Mouse (Mus musculus) heart, postnatal 0 days (tissue): ENCODE measurements around the gene Hdac5.

ENCODE experiments used
- CTCF ChIP-seq: IDR thresholded peaks from 2 replicates; pipeline ENCODE4 v1.5.1; 2016; ENCODE audit warnings: antibody characterized with exemption, control low read depth, low read depth
- EP300 ChIP-seq: IDR thresholded peaks from 2 replicates; pipeline ENCODE4 v1.6.1; 2016; ENCODE audit warnings: antibody characterized with exemption, low read depth

GRCm38 (mm10) chr11:102186235-102186634 is 43.7 kb downstream of the Hdac5 start:
- no peak for TF ChIP-seq CTCF
- TF ChIP-seq EP300 = no peak
